Mouse (Mus musculus) C2C12 (cell line): ENCODE data around the gene Dazap1. TPM values are rescaled to one million over a fixed set of nuclear protein-coding genes. Genes with fewer than 3 reads are reported as not detected.
A peak's percentile ranks its signal among the peaks of the same experiment; 100 is the strongest.

ENCODE experiments used
- H3K27me3 ChIP-seq: one replicate; pipeline ENCODE4 v1.6.1; 2011; ENCODE audit not compliant: control insufficient read depth, insufficient read depth, insufficient read length
- H3K36me3 ChIP-seq: one replicate; pipeline ENCODE4 v1.6.1; 2011; ENCODE audit not compliant: control insufficient read depth, insufficient read depth
- H3K4me3 ChIP-seq: one replicate; pipeline ENCODE4 v1.5.1; 2011; ENCODE audit warnings: mild to moderate bottlenecking, control low read depth; ENCODE audit not compliant: poor library complexity, insufficient read depth, severe bottlenecking
- H3K79me2 ChIP-seq: one replicate; pipeline ENCODE4 v1.6.1; 2011; ENCODE audit not compliant: control insufficient read depth, insufficient read depth
- H3K79me3 ChIP-seq: one replicate; pipeline ENCODE4 v1.6.1; 2011; ENCODE audit warnings: low read depth, control low read depth
- H3ac ChIP-seq: one replicate; pipeline ENCODE3; 2011; ENCODE audit warnings: low read depth; ENCODE audit not compliant: control insufficient read depth, insufficient read length
- CEBPB ChIP-seq: IDR thresholded peaks from one replicate; pipeline ENCODE4 v1.6.1; 2011; ENCODE audit warnings: low read depth, mild to moderate bottlenecking, control low read depth, moderate library complexity
- CTCF ChIP-seq: IDR thresholded peaks from one replicate; pipeline ENCODE4 v1.5.1; 2011; ENCODE audit not compliant: control insufficient read depth, insufficient read depth, insufficient read length
- FOSL1 ChIP-seq: IDR thresholded peaks from one replicate; pipeline ENCODE4 v1.8.0; 2011; ENCODE audit warnings: mild to moderate bottlenecking, low read length; ENCODE audit not compliant: poor library complexity, insufficient read depth, severe bottlenecking
- MAX ChIP-seq: IDR thresholded peaks from one replicate; pipeline ENCODE4 v1.6.1; 2011; ENCODE audit warnings: mild to moderate bottlenecking, control low read depth
- MYOD1 ChIP-seq: IDR thresholded peaks from one replicate; pipeline ENCODE4 v1.6.1; 2011; ENCODE audit warnings: low read depth; ENCODE audit not compliant: control insufficient read depth, insufficient read length
- MYOG ChIP-seq: IDR thresholded peaks from one replicate; pipeline ENCODE4 v1.6.1; 2011; ENCODE audit not compliant: control insufficient read depth, insufficient read length; ENCODE audit errors: extremely low read depth
- USF1 ChIP-seq: IDR thresholded peaks from one replicate; pipeline ENCODE4 v1.6.1; 2011; ENCODE audit warnings: low read depth, mild to moderate bottlenecking, control low read depth, moderate library complexity
- polyA plus RNA-seq: library from polyadenylated mRNA; unstranded; fragments of >200 nt; fragmentation: generic; extraction: Trizol; gene quantifications from one replicate; pipeline ENCODE4 v1.2.1, GENCODE M21; 2012; ENCODE audit warnings: missing spikeins

The Dazap1 gene
- polyA plus RNA-seq, 1 experiment = 159 TPM

DNA sequence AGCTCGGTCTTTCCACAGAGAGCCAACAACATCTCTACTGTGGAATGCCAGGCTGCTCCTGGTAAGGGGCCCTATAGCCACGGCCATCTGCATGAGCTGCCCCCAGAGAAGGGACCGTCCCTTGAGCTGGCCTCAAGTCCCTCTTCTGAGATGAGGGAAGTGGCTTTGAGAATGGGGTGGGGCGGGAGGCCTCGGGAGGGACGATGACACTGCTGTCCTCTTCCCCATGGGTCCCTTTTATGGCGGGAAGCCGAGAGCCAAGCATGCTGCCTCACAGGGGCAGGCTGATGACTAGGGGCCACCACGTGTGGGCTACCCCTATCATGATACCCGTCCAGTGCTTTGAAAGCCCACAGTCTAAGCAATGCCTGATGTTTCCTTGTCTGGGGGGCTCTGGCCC is 55.7 kb downstream of the Dazap1 start:
- peaks cover 2% of the 10 kb centered on the region for H3K27me3 ChIP-seq
- H3ac ChIP-seq = no peak overlapping the region
- H3K4me3 ChIP-seq = no peak overlapping the region
- H3K36me3 ChIP-seq = peaks cover 6% of the 10 kb centered on the region
- peaks cover 13% of the 10 kb centered on the region for H3K79me3 ChIP-seq
- TF ChIP-seq MAX = no peak
- TF ChIP-seq USF1 = no peak
- TF ChIP-seq CTCF = no peak
- TF ChIP-seq MYOD1 = no peak
- no peak for TF ChIP-seq CEBPB
- TF ChIP-seq MYOG = no peak
- TF ChIP-seq FOSL1 = no peak
- H3K79me2 ChIP-seq = peaks cover 32% of the 10 kb centered on the region

DNA sequence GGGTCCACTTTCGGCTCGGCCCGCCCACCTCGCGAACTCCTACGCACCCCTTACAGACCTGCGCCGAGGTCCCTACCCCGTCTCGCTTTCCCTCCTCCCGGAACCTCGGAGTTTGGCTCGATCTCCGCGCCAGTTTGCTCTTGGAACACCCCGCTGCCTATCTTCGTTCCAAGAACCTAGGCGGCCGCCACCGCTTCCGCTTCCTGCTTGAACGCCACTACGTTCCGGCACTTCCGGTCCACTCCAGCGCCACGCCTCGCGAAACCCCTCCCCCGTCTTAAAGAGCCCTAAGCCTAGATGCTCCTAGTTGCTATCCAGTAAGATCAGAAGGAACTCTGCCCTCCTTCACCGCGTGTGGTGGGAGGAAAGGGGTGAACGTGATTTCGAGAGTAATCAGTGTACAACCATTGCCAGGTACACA is 59.1 kb downstream of the Dazap1 start, which contains the start of gene 2310011J03Rik:
2310011J03Rik (minus strand) TSS at position 198 of the 421 bp plus-strand sequence.
- H3K27me3 ChIP-seq = no peaks in the 10 kb centered on the region
- peaks cover 44% of the 10 kb centered on the region for H3K79me2 ChIP-seq
- peak within 1 kb of the TSS; percentile 82 for H3ac ChIP-seq
- peak within 1 kb of the TSS; percentile 86 for H3K4me3 ChIP-seq
- TF ChIP-seq MAX (no peak), USF1 (no peak), FOSL1 (no peak), CTCF (no peak), CEBPB (no peak), MYOG (no peak), MYOD1 (no peak)
- peaks cover 6% of the 10 kb centered on the region for H3K36me3 ChIP-seq
- peaks cover 20% of the 10 kb centered on the region for H3K79me3 ChIP-seq

DNA sequence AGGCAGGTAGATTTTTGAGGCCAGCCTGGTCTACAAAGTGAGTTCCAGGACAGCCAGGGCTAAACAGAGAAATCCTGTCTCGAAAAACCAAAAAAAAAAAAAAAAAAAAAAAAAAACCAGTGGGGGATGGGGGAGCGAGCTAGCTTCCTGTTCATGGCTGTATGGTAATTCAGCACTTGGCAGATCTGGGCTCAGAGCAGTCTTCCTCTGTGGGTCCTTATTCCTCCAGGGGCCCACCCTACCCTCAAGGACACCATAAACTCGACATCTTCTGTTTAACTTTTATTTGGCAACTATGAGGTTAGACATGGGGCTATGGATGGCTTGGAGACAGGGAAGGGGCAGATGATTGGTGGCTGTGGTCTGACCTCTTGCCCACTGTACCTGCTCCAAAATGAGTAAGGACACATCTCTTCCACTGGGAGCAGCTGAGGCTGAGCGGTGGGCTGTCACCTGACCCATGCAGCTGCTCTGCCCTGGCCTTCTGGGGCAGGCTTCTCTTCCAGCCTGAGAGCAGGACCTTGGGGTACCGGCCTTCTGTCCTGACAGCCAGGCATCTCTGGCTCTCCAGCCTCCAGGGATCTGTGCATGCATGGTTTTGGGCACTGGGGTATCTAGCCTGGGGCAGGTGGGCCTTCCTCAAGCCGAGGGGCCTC is 59.9 kb downstream of the Dazap1 start:
- H3K4me3 ChIP-seq = no peak overlapping the region
- peaks cover 6% of the 10 kb centered on the region for H3K36me3 ChIP-seq
- TF ChIP-seq FOSL1 = no peak
- TF ChIP-seq MAX = no peak
- H3K79me3 ChIP-seq = peaks cover 20% of the 10 kb centered on the region
- H3K27me3 ChIP-seq = no peaks in the 10 kb centered on the region
- peaks cover 44% of the 10 kb centered on the region for H3K79me2 ChIP-seq
- H3ac ChIP-seq = peak overlapping the region; percentile 39

DNA sequence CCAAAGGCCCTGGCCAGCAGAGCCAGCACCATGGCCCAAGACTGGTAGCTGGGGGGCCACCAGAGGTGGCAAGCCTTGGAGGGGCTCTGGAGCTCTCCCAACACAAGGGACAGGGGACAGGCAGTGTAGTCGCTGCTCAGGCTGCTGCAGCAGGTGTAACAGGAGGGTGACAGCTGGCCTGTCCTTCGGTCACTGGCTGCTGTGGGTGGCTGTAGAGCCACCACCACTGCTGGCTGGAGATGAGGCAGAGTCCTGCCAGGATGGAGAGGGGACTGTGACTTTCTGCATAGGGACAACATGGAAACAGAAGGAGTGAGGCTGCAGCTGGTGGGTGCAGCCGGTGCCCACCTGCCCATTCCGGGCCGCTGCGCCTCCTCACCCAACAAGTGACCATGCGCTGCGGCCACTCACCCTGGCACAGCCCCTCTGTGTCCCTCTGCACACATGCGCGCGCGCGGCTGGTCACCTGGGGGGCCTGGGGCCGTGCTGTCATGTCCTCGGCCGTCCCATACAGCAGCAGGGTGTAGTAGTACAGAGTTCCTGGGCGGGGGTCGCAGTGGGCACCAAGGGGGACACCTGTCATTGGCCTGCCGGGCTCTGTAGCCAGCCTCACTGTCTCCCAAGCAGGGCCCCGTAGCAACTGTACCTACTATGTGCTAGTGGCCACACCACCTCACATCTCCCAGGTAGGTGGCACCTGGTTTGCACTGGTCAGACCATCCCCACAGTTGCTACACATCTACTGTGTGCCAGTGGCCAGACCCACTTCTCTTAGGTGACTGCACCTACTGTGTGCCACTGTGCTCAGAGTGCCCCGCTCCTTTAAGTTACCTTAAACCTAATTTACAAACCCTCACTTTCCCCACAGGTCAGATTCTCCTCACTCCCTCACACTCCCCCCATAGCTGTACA is 60.6 kb downstream of the Dazap1 start:
- TF ChIP-seq MYOG = no peak
- no peak for TF ChIP-seq FOSL1
- TF ChIP-seq MYOD1 = no peak
- no peak for TF ChIP-seq CEBPB
- no peak for TF ChIP-seq CTCF
- peaks cover 44% of the 10 kb centered on the region for H3K79me2 ChIP-seq
- H3K4me3 ChIP-seq = peak overlapping the region; percentile 43
- H3K79me3 ChIP-seq = peaks cover 20% of the 10 kb centered on the region
- no peaks in the 10 kb centered on the region for H3K27me3 ChIP-seq
- peak overlapping the region; percentile 28 for H3ac ChIP-seq
- H3K36me3 ChIP-seq = peaks cover 6% of the 10 kb centered on the region

DNA sequence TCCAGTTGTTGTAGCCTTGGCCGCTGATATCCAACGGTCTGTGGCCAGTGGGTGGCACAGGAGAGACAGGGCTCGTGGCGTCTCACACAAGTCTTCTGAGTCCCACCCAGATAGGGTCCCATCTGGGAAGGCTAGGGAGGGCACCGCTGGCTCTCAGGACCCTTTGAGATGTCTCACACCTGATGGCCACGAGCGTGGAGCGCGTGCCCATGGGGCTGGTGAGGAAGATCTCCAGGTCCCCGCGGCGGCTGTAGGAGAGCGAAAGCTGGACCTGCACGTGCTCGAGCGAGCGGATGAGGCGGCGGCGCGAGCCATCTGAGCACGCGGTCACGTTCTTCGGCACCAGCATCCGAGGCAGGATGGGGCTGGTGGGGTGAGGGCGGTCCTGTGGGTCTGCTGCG is 61.5 kb downstream of the Dazap1 start:
- TF ChIP-seq FOSL1 (no peak), USF1 (no peak), MAX (peak; percentile 93), MYOD1 (no peak), CTCF (no peak)
- H3ac ChIP-seq = peak overlapping the region; percentile 89
- H3K36me3 ChIP-seq = peaks cover 6% of the 10 kb centered on the region
- H3K79me3 ChIP-seq = peaks cover 20% of the 10 kb centered on the region
- peak overlapping the region; percentile 43 for H3K4me3 ChIP-seq
- H3K79me2 ChIP-seq = peaks cover 44% of the 10 kb centered on the region
- no peaks in the 10 kb centered on the region for H3K27me3 ChIP-seq
